Mouse (Mus musculus) right cerebral cortex, postnatal 10 days (tissue): Measurements from ENCODE around the gene Fli1.

Source experiments
- DNase-seq, 2 experiments: peaks; one replicate each; pipeline ENCODE4 v3.0.0; 2021; ENCODE audit warnings: low spot score in 2 of 2

The Fli1 gene

DNA sequence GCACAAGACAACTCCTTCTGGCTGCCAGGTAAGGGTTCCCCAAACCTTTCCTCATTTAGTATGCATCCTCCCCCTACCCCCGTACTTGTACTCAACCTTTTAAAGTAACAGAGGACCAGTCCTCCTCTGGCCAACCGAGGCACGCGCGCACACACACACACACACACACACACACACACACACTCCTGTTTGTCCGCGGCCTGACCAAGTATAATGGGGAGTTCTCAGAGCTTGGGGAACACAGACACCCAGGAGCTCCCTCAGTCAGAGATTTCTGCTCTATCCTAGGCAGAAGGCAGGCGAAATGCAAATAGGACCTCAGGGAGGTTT is 134.0 kb downstream of the Fli1 start:
- no peak for DNase-seq

DNA sequence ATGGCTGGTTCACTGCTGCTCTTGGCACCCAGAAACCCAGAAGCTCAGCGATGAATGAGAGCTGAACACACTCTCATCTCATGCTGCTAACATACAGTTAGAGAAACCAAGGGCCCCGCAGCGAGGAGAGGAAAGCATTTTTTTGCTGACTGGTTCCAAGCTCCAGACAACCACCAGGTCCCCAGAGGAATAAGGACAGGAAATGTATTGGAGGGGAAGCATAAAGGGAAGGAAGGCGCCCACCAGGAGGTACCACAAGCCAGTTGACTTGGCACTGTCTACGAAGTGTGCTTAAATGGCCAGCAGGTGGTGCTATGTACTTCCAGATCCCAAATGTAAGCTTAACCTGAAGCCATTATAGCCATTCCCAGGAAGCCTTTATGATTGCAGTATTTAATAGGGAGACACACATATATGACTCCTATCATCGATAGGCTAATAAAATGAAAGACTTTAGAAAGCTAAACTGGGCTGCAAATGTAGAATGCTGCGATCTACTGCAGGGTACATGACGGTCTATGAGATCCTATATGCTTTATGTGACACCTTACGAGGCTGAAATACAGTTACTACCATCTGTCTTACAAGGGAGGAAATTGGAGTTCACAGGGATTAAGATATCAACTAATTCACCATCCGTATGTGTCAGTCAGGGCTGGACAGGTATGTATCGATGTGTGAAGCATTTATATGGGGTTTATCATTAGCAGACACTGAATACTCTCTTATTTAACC is 137.3 kb downstream of the Fli1 start:
- DNase-seq = peak; percentile 83

DNA sequence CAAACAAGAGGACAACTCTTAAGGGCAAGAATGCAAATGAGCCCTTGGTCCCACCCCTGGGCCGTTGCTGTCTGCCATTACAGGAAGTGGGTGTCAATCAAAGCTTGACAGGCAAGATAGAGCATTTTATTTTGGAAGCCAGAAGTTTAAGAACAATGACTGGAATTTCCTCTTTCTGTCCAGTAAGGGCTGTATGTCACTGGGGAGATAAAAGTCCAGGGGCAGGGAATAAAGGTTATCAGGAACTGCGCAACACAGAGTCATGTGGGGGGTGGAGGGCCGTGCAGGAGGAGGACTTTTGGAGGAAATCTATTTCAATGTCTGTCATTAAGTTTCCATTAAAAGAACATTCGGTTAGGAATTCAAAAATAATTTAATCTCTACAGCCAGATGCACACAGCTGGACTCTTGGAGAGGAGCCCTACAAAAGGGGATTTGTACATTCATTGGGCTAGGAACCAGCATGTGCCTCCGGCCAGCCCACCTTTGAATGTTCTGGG is 141.9 kb downstream of the Fli1 start:
- no peak for DNase-seq

DNA sequence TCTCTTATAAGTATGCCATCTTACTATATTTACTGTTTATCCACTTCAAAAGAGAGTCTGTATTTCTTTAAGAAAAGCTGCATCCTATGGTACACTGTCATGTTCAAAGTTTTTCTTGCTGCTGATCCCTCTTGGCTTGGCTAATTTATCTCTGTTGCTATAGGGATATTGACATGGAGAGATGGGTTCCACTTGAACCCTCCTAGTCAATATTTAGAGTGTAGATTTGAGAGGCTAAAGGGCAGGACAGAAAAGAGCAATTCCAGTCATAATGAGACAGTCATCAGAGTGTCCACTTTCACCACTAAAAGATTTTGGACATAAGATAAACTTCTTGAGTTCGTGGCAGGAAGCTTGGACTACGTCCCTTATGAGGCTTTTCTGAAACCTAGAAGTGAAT is 142.4 kb downstream of the Fli1 start:
- DNase-seq = no peak

DNA sequence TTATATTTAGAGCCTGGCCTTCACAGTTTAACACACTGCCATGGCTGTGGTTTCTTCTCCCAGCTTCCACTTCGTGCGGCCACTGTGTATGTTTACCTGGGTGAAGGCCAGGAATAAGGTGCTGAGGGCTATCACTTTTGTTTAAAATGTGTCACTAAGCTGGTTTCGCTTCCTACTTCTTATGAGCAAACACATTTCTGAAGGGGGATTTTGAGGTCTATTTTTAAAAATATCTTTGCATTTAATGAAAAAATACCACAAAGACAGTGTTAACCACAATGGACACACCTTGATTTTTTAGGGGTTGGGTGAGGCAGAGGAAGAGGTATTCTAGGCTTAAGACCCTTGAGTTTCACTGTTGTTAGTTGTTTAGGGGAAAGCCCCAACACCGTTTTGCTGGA is 147.9 kb downstream of the Fli1 start:
- no peak for DNase-seq

DNA sequence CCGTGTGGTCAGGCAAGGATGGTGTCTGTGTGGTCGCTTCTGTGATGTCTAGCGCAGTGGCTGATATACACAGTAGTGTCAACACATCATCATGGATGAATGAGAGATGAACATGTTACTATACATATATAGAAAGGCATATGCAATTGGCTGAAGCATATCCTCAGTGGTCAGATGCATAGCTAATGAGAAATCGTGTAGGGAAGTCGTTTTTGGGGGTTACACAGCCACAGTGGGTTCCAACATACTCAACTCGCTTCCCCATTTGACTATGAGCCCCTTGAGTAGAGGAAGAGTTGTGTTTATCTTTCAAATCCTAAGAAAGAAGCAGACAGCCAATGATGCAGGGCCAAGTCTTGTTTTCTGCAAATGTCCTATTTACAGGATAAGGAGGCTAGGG is 149.9 kb downstream of the Fli1 start:
- no peak for DNase-seq

DNA sequence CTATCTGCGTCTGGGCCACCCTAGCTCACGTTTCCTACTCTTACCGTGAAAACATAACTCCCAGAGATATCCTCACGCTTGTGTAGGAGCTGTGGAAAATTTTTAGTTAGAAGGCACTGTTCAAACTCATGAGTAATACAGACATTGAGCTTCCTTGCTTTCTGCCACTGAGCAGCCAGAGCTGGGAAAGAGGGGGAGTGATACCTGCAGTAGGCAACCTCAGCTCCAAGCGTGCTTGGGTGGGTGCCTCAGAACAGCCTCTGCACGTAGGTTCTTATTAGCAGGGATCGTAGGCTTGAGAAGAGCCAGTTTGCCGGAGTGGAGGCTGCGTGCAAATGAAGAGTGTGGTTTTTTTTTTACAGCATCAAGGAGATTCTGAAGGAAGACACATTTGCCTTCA is 151.0 kb downstream of the Fli1 start:
- peak; percentile 28 to 29 for DNase-seq

DNA sequence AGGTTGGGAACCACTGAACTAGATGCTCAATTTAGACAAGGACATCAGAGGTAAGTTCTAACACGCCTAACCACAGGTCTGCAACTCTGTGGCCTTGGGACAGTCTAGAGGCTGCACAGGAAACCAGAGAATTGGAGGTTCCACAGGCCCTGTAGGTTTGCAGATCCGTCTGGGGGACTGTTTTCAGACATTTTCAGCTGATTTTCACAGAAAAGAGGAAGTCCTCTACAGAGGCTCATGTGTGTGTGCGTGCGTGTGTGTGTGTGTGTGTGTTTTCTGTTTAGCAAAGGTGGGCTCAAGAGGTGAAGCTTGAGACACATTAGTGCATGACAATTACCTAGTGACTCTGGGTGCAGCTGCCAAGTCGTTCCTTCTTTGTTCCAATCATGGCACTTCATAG is 151.6 kb downstream of the Fli1 start:
- DNase-seq = no peak

DNA sequence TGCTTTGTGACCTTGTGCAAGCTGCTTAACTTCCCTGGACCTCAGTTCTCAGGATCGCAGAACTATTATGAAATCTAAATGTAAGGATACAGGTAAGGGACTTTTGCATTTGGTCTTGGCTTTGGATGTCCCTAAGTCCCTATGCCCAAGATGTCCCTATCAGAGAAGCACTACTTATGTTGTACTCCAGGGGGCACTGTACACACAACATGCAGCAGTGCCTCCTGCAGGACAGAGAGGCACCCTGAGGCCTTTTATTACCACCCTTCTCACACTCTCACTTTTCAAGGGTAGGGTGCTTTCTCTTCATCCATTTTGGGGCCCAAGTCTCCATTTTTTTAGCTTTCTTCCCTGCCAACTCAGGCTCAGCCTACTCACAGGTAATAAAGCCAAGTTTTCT is 154.5 kb downstream of the Fli1 start:
- no peak for DNase-seq

DNA sequence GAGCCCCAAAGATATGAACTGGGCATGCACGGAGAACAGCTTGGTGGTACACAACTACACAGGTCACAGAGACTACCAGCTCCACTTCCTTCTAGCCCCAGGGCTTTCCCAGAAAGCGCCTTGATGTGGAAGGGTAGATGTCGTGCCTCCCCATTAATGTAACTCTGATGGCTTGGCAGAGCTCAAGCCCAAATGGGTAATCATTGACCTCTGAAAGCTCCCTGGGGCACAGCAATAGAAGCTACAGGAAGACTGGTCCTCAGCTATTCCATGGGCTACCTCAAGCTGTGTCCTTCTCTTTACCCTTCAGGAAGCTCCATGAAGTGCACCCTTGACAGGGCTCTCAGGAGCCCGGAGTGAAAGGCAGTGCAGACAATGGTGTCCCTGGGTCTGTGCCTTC is 157.8 kb downstream of the Fli1 start:
- DNase-seq = no peak

DNA sequence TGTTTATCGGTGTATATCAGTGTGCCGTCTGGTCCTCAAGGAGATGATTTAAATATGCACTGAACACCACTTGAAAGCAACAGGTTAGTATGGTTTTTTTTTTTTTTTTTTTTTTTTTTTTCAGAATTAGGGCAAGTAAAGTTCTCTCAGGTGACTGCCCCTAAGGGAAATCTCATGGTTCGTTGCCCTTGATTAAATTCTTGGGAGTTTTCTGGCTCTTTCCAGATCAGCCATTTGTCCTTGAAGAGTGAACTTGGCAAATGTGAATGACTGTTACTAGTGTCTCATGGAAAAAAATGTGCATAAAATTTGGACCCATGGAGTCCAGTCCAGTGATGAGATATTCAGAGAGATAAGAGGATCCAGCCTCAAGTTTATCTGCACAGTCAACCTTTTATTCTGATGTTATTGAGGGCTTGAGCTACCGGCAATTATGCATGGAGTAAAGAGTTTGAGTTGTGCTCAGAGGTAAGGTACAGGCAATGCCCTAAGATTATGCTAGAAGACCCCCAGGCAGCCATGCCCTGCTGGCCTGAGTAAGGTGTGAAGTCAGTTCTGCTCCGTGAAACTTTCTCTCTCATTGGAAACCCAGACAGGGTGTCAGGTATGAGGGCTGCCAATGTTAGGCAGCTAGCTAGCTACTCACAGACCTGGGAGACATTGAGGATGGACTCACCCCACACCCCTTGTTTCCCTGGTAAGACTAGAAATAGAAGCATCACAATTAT is 165.6 kb downstream of the Fli1 start:
- DNase-seq = no peak

DNA sequence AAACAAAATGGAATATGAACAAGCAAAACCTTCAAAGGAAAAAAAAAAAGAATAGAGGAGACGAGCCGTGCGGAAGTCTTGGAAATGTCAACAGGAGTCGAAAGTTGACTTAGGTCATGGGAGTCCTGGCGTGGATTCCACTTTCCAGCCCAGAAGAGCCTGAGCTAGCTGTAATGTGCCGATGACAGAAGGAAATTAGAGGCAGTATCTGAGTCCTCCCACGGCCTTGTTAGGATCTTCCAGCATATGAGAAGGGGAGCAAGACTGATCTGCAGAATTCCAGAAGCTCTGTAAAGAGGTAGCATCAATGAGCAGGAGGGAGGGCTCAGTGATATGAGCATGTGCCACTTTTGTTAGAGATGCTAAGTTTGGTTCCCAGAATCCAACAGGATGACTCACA is 166.6 kb downstream of the Fli1 start:
- DNase-seq = no peak

DNA sequence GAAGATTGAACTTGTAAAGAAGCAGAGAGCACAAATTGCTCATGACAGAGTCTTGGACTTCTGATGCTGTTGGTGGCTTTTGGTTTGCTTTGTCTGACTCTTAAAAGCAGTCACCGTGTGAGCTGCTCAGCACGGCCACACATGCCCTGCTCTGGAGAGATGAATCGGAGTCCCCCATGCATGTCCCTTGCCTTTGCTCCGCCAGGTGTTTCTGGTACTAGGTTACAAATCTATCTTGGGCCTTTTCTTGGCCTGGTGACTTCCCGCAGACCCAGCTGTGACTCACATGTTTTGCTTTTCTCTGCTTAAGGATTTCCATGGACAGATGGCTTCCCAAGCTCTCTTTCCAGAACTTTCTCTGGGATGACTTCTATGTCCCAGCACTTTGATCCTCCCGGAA is 169.0 kb downstream of the Fli1 start:
- no peak for DNase-seq
